Mouse (Mus musculus) c-Kit-positive CD71-positive TER-119-negative erythroid progenitor cells, embryonic 14.5 days (primary cell): Measurements from ENCODE around the gene Gng7.

Experiments
- DNase-seq: peaks from one replicate; pipeline ENCODE4 v3.0.0-alpha.2; 2013; ENCODE audit warnings: low read depth

The Gng7 gene

GRCm38 (mm10) chr10:80942919-80943318, 71.8 kb downstream of the Gng7 start:
- no peak for DNase-seq

- DNase-seq, result no peak
Measured at GRCm38 (mm10) chr10:80940988-80941347, 73.8 kb downstream of the Gng7 start.

GRCm38 (mm10) chr10:80940320-80940987, 74.3 kb downstream of the Gng7 start:
- DNase-seq, result no peak

- DNase-seq, result peak; percentile 58
Measured at GRCm38 (mm10) chr10:80939671-80940070, 75.1 kb downstream of the Gng7 start.

- no peak for DNase-seq
Measured at GRCm38 (mm10) chr10:80938831-80939550, 75.8 kb downstream of the Gng7 start.

GRCm38 (mm10) chr10:80937646-80938045, 77.1 kb downstream of the Gng7 start:
- no peak for DNase-seq

GRCm38 (mm10) chr10:80936810-80937164, 78.0 kb downstream of the Gng7 start:
- DNase-seq, result no peak

GRCm38 (mm10) chr10:80936135-80936809, 78.5 kb downstream of the Gng7 start:
- DNase-seq, result no peak

GRCm38 (mm10) chr10:80935698-80936097, 79.0 kb downstream of the Gng7 start:
- DNase-seq, result no peak

- no peak for DNase-seq
Measured at GRCm38 (mm10) chr10:80935241-80935640, 79.5 kb downstream of the Gng7 start.

- no peak for DNase-seq
Measured at GRCm38 (mm10) chr10:80934136-80934985, 80.4 kb downstream of the Gng7 start.

- DNase-seq, result no peak
Measured at GRCm38 (mm10) chr10:80933421-80933979, 81.2 kb downstream of the Gng7 start.

GRCm38 (mm10) chr10:80932700-80933420, 81.9 kb downstream of the Gng7 start:
- no peak for DNase-seq

- DNase-seq, result no peak
Measured at GRCm38 (mm10) chr10:80932206-80932605, 82.5 kb downstream of the Gng7 start.

- no peak for DNase-seq
Measured at GRCm38 (mm10) chr10:80931695-80932094, 83.0 kb downstream of the Gng7 start.

- no peak for DNase-seq
Measured at GRCm38 (mm10) chr10:80931153-80931671, 83.5 kb downstream of the Gng7 start.

- no peak for DNase-seq
Measured at GRCm38 (mm10) chr10:80930361-80931152, 84.2 kb downstream of the Gng7 start.

- peak; percentile 97 for DNase-seq
Measured at GRCm38 (mm10) chr10:80929299-80930226, 85.2 kb downstream of the Gng7 start, which contains the start of gene Gadd45b. Gadd45b (plus strand) TSS chr10:80930073.
